In genomic region chr2:122278769-122279168, GRCm38 (mm10) we compare ENCODE assay signal across 26 mouse cellular contexts. TPM values are rescaled to one million over a fixed set of nuclear protein-coding genes. Genes with fewer than 3 reads are reported as not detected.
DNase-seq lines count a peak whose midpoint lies in the region; ATAC-seq lines count a peak whose summit lies in the region.
"Had no signal": no experiment of that assay in that cellular context is flagged by ENCODE, and none has a peak within 500 bp of the region (broad histone marks: within the 10 kb centered on the region; RNA-seq: fewer than 3 reads in every experiment).

No protein-coding gene starts in this region.

- no peak overlapping the region for H3K4me3 ChIP-seq in liver, embryonic 16.5 days (ENCODE audit: low read depth, low read length)
- H3K4me3 ChIP-seq in liver, embryonic 12.5 days = no peak overlapping the region
- no peak overlapping the region for H3K4me3 ChIP-seq in intestine, embryonic 15.5 days (replicated peaks)
- H3K4me3 ChIP-seq in intestine, embryonic 16.5 days (ENCODE audit: low read length) = no peak overlapping the region
- H3K4me3 ChIP-seq in forebrain, embryonic 11.5 days (ENCODE audit: low read depth, low read length) = no peak overlapping the region
- H3K4me3 ChIP-seq: embryonic facial prominence, embryonic 13.5 days; embryonic facial prominence, embryonic 15.5 days; erythroblast, embryonic 14.5 days; forebrain, embryonic 10.5 days; forebrain, embryonic 13.5 days; forebrain, embryonic 15.5 days had no signal

- 0 out of 2 replicates have a peak, but pooled peaks have one; percentile 7 for ATAC-seq in liver, embryonic 16.5 days (ENCODE audit: low read depth)
- ATAC-seq in liver, embryonic 12.5 days = no peak
- ATAC-seq in intestine, embryonic 15.5 days = peak; percentile 31; the same call in 1 of the 2 replicates
- ATAC-seq in intestine, embryonic 16.5 days = 0 out of 2 replicates have a peak, but pooled peaks have one; percentile 38
- ATAC-seq in forebrain, embryonic 11.5 days (replicated peaks; ENCODE audit: low FRiP score) = no peak
- ATAC-seq: forebrain, embryonic 13.5 days; forebrain, embryonic 15.5 days had no signal

- no peaks in the 10 kb centered on the region for H3K36me3 ChIP-seq in liver, embryonic 16.5 days (ENCODE audit: control insufficient read depth, insufficient read depth)
- H3K36me3 ChIP-seq in liver, embryonic 12.5 days = no peaks in the 10 kb centered on the region
- no peaks in the 10 kb centered on the region for H3K36me3 ChIP-seq in intestine, embryonic 15.5 days
- no peaks in the 10 kb centered on the region for H3K36me3 ChIP-seq in intestine, embryonic 16.5 days (ENCODE audit: control insufficient read depth, insufficient read depth, low read length)
- H3K36me3 ChIP-seq in forebrain, embryonic 11.5 days (ENCODE audit: control insufficient read depth, insufficient read depth, low read length) = no peaks in the 10 kb centered on the region
- H3K36me3 ChIP-seq: embryonic facial prominence, embryonic 13.5 days; embryonic facial prominence, embryonic 15.5 days; forebrain, embryonic 10.5 days; forebrain, embryonic 15.5 days had no signal

- intact Hi-C loops in gastrocnemius, postnatal 36 days (cut with DNase I) = no loop called here

- no peaks in the 10 kb centered on the region; the same call in 1 of the 2 replicates for H3K9me3 ChIP-seq in liver, embryonic 16.5 days (replicated peaks; ENCODE audit: control insufficient read depth, low read length)
- H3K9me3 ChIP-seq in liver, embryonic 12.5 days (replicated peaks) = no peaks in the 10 kb centered on the region
- H3K9me3 ChIP-seq in intestine, embryonic 15.5 days = no peaks in the 10 kb centered on the region
- no peaks in the 10 kb centered on the region for H3K9me3 ChIP-seq in intestine, embryonic 16.5 days (ENCODE audit: control insufficient read depth, low read length)
- H3K9me3 ChIP-seq in forebrain, embryonic 11.5 days (ENCODE audit: control insufficient read depth, low read length) = no peaks in the 10 kb centered on the region
- H3K9me3 ChIP-seq: embryonic facial prominence, embryonic 13.5 days; embryonic facial prominence, embryonic 15.5 days; forebrain, embryonic 10.5 days; forebrain, embryonic 13.5 days; forebrain, embryonic 15.5 days had no signal

- no peaks in the 10 kb centered on the region for H3K4me1 ChIP-seq in liver, embryonic 16.5 days (ENCODE audit: control insufficient read depth, low read depth, low read length)
- no peaks in the 10 kb centered on the region for H3K4me1 ChIP-seq in liver, embryonic 12.5 days
- no peaks in the 10 kb centered on the region for H3K4me1 ChIP-seq in intestine, embryonic 15.5 days (replicated peaks)
- no peaks in the 10 kb centered on the region for H3K4me1 ChIP-seq in intestine, embryonic 16.5 days (ENCODE audit: control insufficient read depth, insufficient read depth, low read length)
- H3K4me1 ChIP-seq in forebrain, embryonic 11.5 days (replicated peaks; ENCODE audit: control insufficient read depth, insufficient read depth, low read length) = no peaks in the 10 kb centered on the region
- H3K4me1 ChIP-seq: embryonic facial prominence, embryonic 13.5 days; embryonic facial prominence, embryonic 15.5 days; forebrain, embryonic 13.5 days; forebrain, embryonic 15.5 days had no signal

- 66% methylated on average over 3 of the region's 3 CpGs for WGBS in liver, embryonic 16.5 days (ENCODE audit: insufficient replicate concordance)
- WGBS in liver, embryonic 12.5 days (ENCODE audit: insufficient replicate concordance) = 66% methylated on average over 3 of the region's 3 CpGs
- WGBS in intestine, embryonic 15.5 days = 70% methylated on average over 3 of the region's 3 CpGs
- WGBS in intestine, embryonic 16.5 days = 81% methylated on average over 3 of the region's 3 CpGs
- 88% methylated on average over 3 of the region's 3 CpGs for WGBS in forebrain, embryonic 11.5 days

- no peak overlapping the region for H3K9ac ChIP-seq in liver, embryonic 16.5 days (ENCODE audit: low read depth, low read length)
- no peak overlapping the region for H3K9ac ChIP-seq in liver, embryonic 12.5 days
- no peak overlapping the region for H3K9ac ChIP-seq in intestine, embryonic 15.5 days
- no peak overlapping the region for H3K9ac ChIP-seq in intestine, embryonic 16.5 days (ENCODE audit: low read depth, low read length)
- H3K9ac ChIP-seq in forebrain, embryonic 11.5 days (ENCODE audit: low read length) = no peak overlapping the region
- H3K9ac ChIP-seq: embryonic facial prominence, embryonic 13.5 days; embryonic facial prominence, embryonic 15.5 days; forebrain, embryonic 13.5 days; forebrain, embryonic 15.5 days had no signal

- DNase-seq in forebrain, embryonic 11.5 days (ENCODE audit: low spot score) = no peak
- no peak for DNase-seq in gastrocnemius, postnatal 36 days
- DNase-seq: adrenal gland, adult 2 months; adrenal gland, postnatal 10 days; adrenal gland, postnatal 25 days; cerebellum, adult 11 months; cerebellum, adult 18-20 months; cerebellum, adult 8-10 months; cerebellum, adult 9-11 months; cerebellum, postnatal 14 days; cerebellum, postnatal 36 days; embryo, embryonic 11 days had no signal

- H3K4me2 ChIP-seq in liver, embryonic 16.5 days (ENCODE audit: low read depth, low read length) = no peak overlapping the region
- H3K4me2 ChIP-seq in liver, embryonic 12.5 days = no peak overlapping the region
- H3K4me2 ChIP-seq in intestine, embryonic 15.5 days (replicated peaks) = no peak overlapping the region
- H3K4me2 ChIP-seq in intestine, embryonic 16.5 days (ENCODE audit: low read depth, low read length) = no peak overlapping the region
- H3K4me2 ChIP-seq in forebrain, embryonic 11.5 days (ENCODE audit: low read depth, low read length, severe bottlenecking) = no peak overlapping the region
- H3K4me2 ChIP-seq: embryonic facial prominence, embryonic 13.5 days; embryonic facial prominence, embryonic 15.5 days; forebrain, embryonic 13.5 days; forebrain, embryonic 15.5 days had no signal

- H3K27ac ChIP-seq in liver, embryonic 16.5 days (ENCODE audit: low read length) = no peak overlapping the region
- H3K27ac ChIP-seq in liver, embryonic 12.5 days = no peak overlapping the region
- H3K27ac ChIP-seq in intestine, embryonic 15.5 days = no peak overlapping the region
- no peak overlapping the region for H3K27ac ChIP-seq in intestine, embryonic 16.5 days (ENCODE audit: low read length)
- no peak overlapping the region for H3K27ac ChIP-seq in forebrain, embryonic 11.5 days (ENCODE audit: low read depth, low read length)
- H3K27ac ChIP-seq: embryonic facial prominence, embryonic 13.5 days; embryonic facial prominence, embryonic 15.5 days; forebrain, embryonic 10.5 days; forebrain, embryonic 13.5 days; forebrain, embryonic 15.5 days had no signal

- H3K27me3 ChIP-seq in liver, embryonic 16.5 days (ENCODE audit: control insufficient read depth, insufficient read depth, low read depth, low read length) = no peaks in the 10 kb centered on the region
- H3K27me3 ChIP-seq in liver, embryonic 12.5 days (replicated peaks) = peaks cover 9% of the 10 kb centered on the region; the same call in 1 of the 2 replicates
- no peaks in the 10 kb centered on the region for H3K27me3 ChIP-seq in intestine, embryonic 15.5 days (replicated peaks)
- H3K27me3 ChIP-seq in intestine, embryonic 16.5 days (replicated peaks; ENCODE audit: control insufficient read depth, insufficient read depth, low read length) = no peaks in the 10 kb centered on the region
- no peaks in the 10 kb centered on the region for H3K27me3 ChIP-seq in forebrain, embryonic 11.5 days (ENCODE audit: control insufficient read depth, insufficient read depth, low read length)
- H3K27me3 ChIP-seq: embryonic facial prominence, embryonic 13.5 days; embryonic facial prominence, embryonic 15.5 days; forebrain, embryonic 13.5 days; forebrain, embryonic 15.5 days had no signal

RNA-seq across cellular contexts. Expression of gene Duox2, which starts 19.5 kb away (rescaled TPM):
- not detected in 2 replicates for polyA plus RNA-seq in liver, embryonic 16.5 days (2015; fragmentation: Nextera tagmentation; extraction: Ambion mirVana)
- not detected in 2 replicates for polyA plus RNA-seq in liver, embryonic 12.5 days (2016; fragmentation: Nextera tagmentation; extraction: Ambion mirVana)
- 0.08 TPM in 1 of 2 replicates, not detected in the other for polyA plus RNA-seq in intestine, embryonic 15.5 days (2015; fragmentation: Nextera tagmentation; extraction: Ambion mirVana)
- polyA plus RNA-seq in intestine, embryonic 16.5 days (2015; fragmentation: Nextera tagmentation; extraction: Ambion mirVana) = 0.06 and 0.07 TPM in 2 replicates
- polyA plus RNA-seq in forebrain, embryonic 11.5 days (2014; fragmentation: Nextera tagmentation; extraction: Ambion mirVana) = not detected in 2 replicates
- total RNA-seq in gastrocnemius, postnatal 36 days (2021) = under 1 TPM in 1 of 2 experiments, not detected in 1; 0.17 TPM
- total RNA-seq: adrenal gland, postnatal 25 days; common myeloid progenitor, adult 5-6 weeks; MEL had no signal
- polyA plus RNA-seq: embryonic facial prominence, embryonic 11.5 days; erythroblast, embryonic 14.5 days; forebrain, embryonic 10.5 days; forebrain, embryonic 13.5 days had no signal

RNA-seq across cellular contexts. Expression of gene Duoxa2, which starts 19.9 kb away (rescaled TPM):
- polyA plus RNA-seq in liver, embryonic 16.5 days (2015; fragmentation: Nextera tagmentation; extraction: Ambion mirVana) = not detected in 2 replicates
- not detected in 2 replicates for polyA plus RNA-seq in liver, embryonic 12.5 days (2016; fragmentation: Nextera tagmentation; extraction: Ambion mirVana)
- 0.14 and 0.25 TPM in 2 replicates for polyA plus RNA-seq in intestine, embryonic 15.5 days (2015; fragmentation: Nextera tagmentation; extraction: Ambion mirVana)
- polyA plus RNA-seq in intestine, embryonic 16.5 days (2015; fragmentation: Nextera tagmentation; extraction: Ambion mirVana) = 0.16 and 0.24 TPM in 2 replicates
- polyA plus RNA-seq in forebrain, embryonic 11.5 days (2014; fragmentation: Nextera tagmentation; extraction: Ambion mirVana) = not detected in 2 replicates
- total RNA-seq in gastrocnemius, postnatal 36 days (2021) = not detected
- total RNA-seq: adrenal gland, adult 2 months; adrenal gland, postnatal 10 days; adrenal gland, postnatal 25 days; common myeloid progenitor, adult 5-6 weeks; MEL had no signal
- polyA plus RNA-seq: adrenal gland, adult 2 months; C2C12; embryonic facial prominence, embryonic 11.5 days; embryonic facial prominence, embryonic 13.5 days; embryonic facial prominence, embryonic 15.5 days; erythroblast, embryonic 14.5 days; forebrain, embryonic 10.5 days; forebrain, embryonic 13.5 days had no signal

RNA-seq across cellular contexts. Expression of gene Duoxa1, which starts 34.8 kb away (rescaled TPM):
- polyA plus RNA-seq in liver, embryonic 16.5 days (2015; fragmentation: Nextera tagmentation; extraction: Ambion mirVana) = 0.05 TPM in 1 of 2 replicates, not detected in the other
- not detected in 2 replicates for polyA plus RNA-seq in liver, embryonic 12.5 days (2016; fragmentation: Nextera tagmentation; extraction: Ambion mirVana)
- polyA plus RNA-seq in intestine, embryonic 15.5 days (2015; fragmentation: Nextera tagmentation; extraction: Ambion mirVana) = not detected in 2 replicates
- polyA plus RNA-seq in intestine, embryonic 16.5 days (2015; fragmentation: Nextera tagmentation; extraction: Ambion mirVana) = not detected in 2 replicates
- not detected in 2 replicates for polyA plus RNA-seq in forebrain, embryonic 11.5 days (2014; fragmentation: Nextera tagmentation; extraction: Ambion mirVana)
- total RNA-seq in gastrocnemius, postnatal 36 days (2021) = under 1 TPM; 0.41 to 0.49 TPM
- total RNA-seq: adrenal gland, postnatal 25 days; MEL had no signal
- polyA plus RNA-seq: erythroblast, embryonic 14.5 days; forebrain, embryonic 10.5 days; forebrain, embryonic 13.5 days; forebrain, embryonic 15.5 days had no signal

RNA-seq across cellular contexts. Expression of gene Duox1, which starts 36.7 kb away (rescaled TPM):
- not detected in 2 replicates for polyA plus RNA-seq in liver, embryonic 16.5 days (2015; fragmentation: Nextera tagmentation; extraction: Ambion mirVana)
- not detected in 2 replicates for polyA plus RNA-seq in liver, embryonic 12.5 days (2016; fragmentation: Nextera tagmentation; extraction: Ambion mirVana)
- polyA plus RNA-seq in intestine, embryonic 15.5 days (2015; fragmentation: Nextera tagmentation; extraction: Ambion mirVana) = 0.03 and 0.08 TPM in 2 replicates
- polyA plus RNA-seq in intestine, embryonic 16.5 days (2015; fragmentation: Nextera tagmentation; extraction: Ambion mirVana) = 0.06 TPM in 1 of 2 replicates, not detected in the other
- 0.05 TPM in 1 of 2 replicates, not detected in the other for polyA plus RNA-seq in forebrain, embryonic 11.5 days (2014; fragmentation: Nextera tagmentation; extraction: Ambion mirVana)
- under 1 TPM; 0.47 to 0.66 TPM for total RNA-seq in gastrocnemius, postnatal 36 days (2021)
- total RNA-seq: adrenal gland, adult 2 months; adrenal gland, postnatal 10 days; adrenal gland, postnatal 25 days; common myeloid progenitor, adult 5-6 weeks; MEL had no signal
- polyA plus RNA-seq: erythroblast, embryonic 14.5 days; forebrain, embryonic 10.5 days; forebrain, embryonic 13.5 days had no signal

RNA-seq across cellular contexts. Expression of gene Sord, which starts 44.2 kb away (rescaled TPM):
- polyA plus RNA-seq in liver, embryonic 16.5 days (2015; fragmentation: Nextera tagmentation; extraction: Ambion mirVana) = 193 and 196 TPM in 2 replicates
- 159 and 163 TPM in 2 replicates for polyA plus RNA-seq in liver, embryonic 12.5 days (2016; fragmentation: Nextera tagmentation; extraction: Ambion mirVana)
- polyA plus RNA-seq in intestine, embryonic 15.5 days (2015; fragmentation: Nextera tagmentation; extraction: Ambion mirVana) = 68.1 and 68.6 TPM in 2 replicates
- 90.2 and 104 TPM in 2 replicates for polyA plus RNA-seq in intestine, embryonic 16.5 days (2015; fragmentation: Nextera tagmentation; extraction: Ambion mirVana)
- polyA plus RNA-seq in forebrain, embryonic 11.5 days (2014; fragmentation: Nextera tagmentation; extraction: Ambion mirVana) = 28.4 and 31.7 TPM in 2 replicates
- 10 to 100 TPM; 39.0 to 51.1 TPM for total RNA-seq in gastrocnemius, postnatal 36 days (2021)

Comparison
In these comparisons a context has a peak if more than half of its experiments do, and no peak if none do; other contexts are left out.
1. ATAC-seq: peak in liver, embryonic 16.5 days (single experiment), intestine, embryonic 15.5 days (single experiment) and intestine, embryonic 16.5 days (single experiment); none in liver, embryonic 12.5 days (single experiment) and forebrain, embryonic 11.5 days (single experiment).